Mouse (Mus musculus) cerebellum, adult 2 months (tissue): ENCODE measurements around the gene Nedd9.

ENCODE experiments used
- CTCF ChIP-seq: fragments of 200-500 bp; IDR thresholded peaks from 2 replicates; pipeline ENCODE4 v1.5.1; 2011; ENCODE audit warnings: low read depth, mild to moderate bottlenecking, control low read depth, low read length, moderate library complexity, borderline replicate concordance; ENCODE audit not compliant: insufficient read depth
- POLR2A ChIP-seq: fragments of 200-500 bp; IDR thresholded peaks from 2 replicates; pipeline ENCODE4 v1.6.1; 2011; ENCODE audit warnings: low read length, control low read depth, borderline replicate concordance; ENCODE audit not compliant: insufficient read depth

- TF ChIP-seq CTCF (no peak), POLR2A (no peak)
Measured at GRCm38 (mm10) chr13:41298533-41298932, 188.6 kb downstream of the Nedd9 start.
